Mouse (Mus musculus) heart, postnatal 0 days (tissue): ENCODE data around the gene Bphl.

Experiments
- CTCF ChIP-seq: IDR thresholded peaks from 2 replicates; pipeline ENCODE4 v1.5.1; 2016; ENCODE audit warnings: antibody characterized with exemption, control low read depth, low read depth
- EP300 ChIP-seq: IDR thresholded peaks from 2 replicates; pipeline ENCODE4 v1.6.1; 2016; ENCODE audit warnings: antibody characterized with exemption, low read depth

- TF ChIP-seq CTCF (peak; percentile 50), EP300 (no peak)
These were observed 40.3 kb downstream of the Bphl start, which contains the start of gene Tubb2a for GRCm38 (mm10) chr13:34077492-34078271.
